Mouse (Mus musculus): Measurements from ENCODE around the gene Prelid1.

GRCm38 (mm10) chr13:55296760-55297159 is 23.5 kb upstream of the Prelid1 start:
- TF ChIP-seq POLR2A (IDR thresholded peaks at IDR 0.05; ENCODE audit: control insufficient read depth, extremely low read depth, insufficient read depth, low read length, poor library complexity) (no peak), CTCF (IDR thresholded peaks at IDR 0.05; ENCODE audit: borderline replicate concordance, control insufficient read depth, extremely low read depth, insufficient read depth, low read length, poor library complexity) (no peak)
